Mouse (Mus musculus): ENCODE results near the gene Smtn.

Smtn gene

GRCm38 (mm10) chr11:3503755-3504693 lies 36.4 kb downstream of the Smtn start:
- no peak for DNase-seq

GRCm38 (mm10) chr11:3502459-3503072 lies 37.8 kb downstream of the Smtn start:
- no peak for DNase-seq

- no peak for DNase-seq
Observed at GRCm38 (mm10) chr11:3502057-3502456, 38.4 kb downstream of the Smtn start.

- DNase-seq = no peak
Observed at GRCm38 (mm10) chr11:3497296-3497695, 43.1 kb downstream of the Smtn start.

GRCm38 (mm10) chr11:3496756-3497155 lies 43.7 kb downstream of the Smtn start:
- no peak for DNase-seq

- DNase-seq = no peak
Observed at GRCm38 (mm10) chr11:3495496-3495895, 44.9 kb downstream of the Smtn start.

- DNase-seq = no peak
Observed at GRCm38 (mm10) chr11:3494857-3495256, 45.6 kb downstream of the Smtn start.

- no peak for DNase-seq
Observed at GRCm38 (mm10) chr11:3492748-3493147, 47.7 kb downstream of the Smtn start.

GRCm38 (mm10) chr11:3489036-3489435 lies 51.4 kb downstream of the Smtn start:
- no peak for DNase-seq

- no peak for DNase-seq
Observed at GRCm38 (mm10) chr11:3487952-3488570, 52.4 kb downstream of the Smtn start, which contains the start of gene Pla2g3. Gene Pla2g3, plus strand, starts transcription at chr11:3488284.

- no peak for DNase-seq
Observed at GRCm38 (mm10) chr11:3486349-3486748, 54.1 kb downstream of the Smtn start.

GRCm38 (mm10) chr11:3483980-3484642 lies 56.3 kb downstream of the Smtn start:
- DNase-seq = no peak

GRCm38 (mm10) chr11:3475489-3475888 lies 64.9 kb downstream of the Smtn start:
- no peak for DNase-seq

- DNase-seq = no peak
Observed at GRCm38 (mm10) chr11:3474480-3475115, 65.8 kb downstream of the Smtn start.

- DNase-seq = peak; percentile 73 to 77
Observed at GRCm38 (mm10) chr11:3472484-3472883, 67.9 kb downstream of the Smtn start.

GRCm38 (mm10) chr11:3471448-3471850 lies 69.0 kb downstream of the Smtn start:
- no peak for DNase-seq
